Mouse (Mus musculus): ENCODE data around the gene Olfr1107. TPM values are rescaled to one million over a fixed set of nuclear protein-coding genes. Genes with fewer than 3 reads are reported as not detected.

The Olfr1107 gene
- polyA plus RNA-seq (2015; fragmentation: Nextera tagmentation; extraction: Ambion mirVana), result not detected in 2 replicates

GRCm38 (mm10) chr2:87075717-87076116, at the start of gene Olfr1107:
Gene Olfr1107, minus strand, starts transcription at chr2:87075817.

GRCm38 (mm10) chr2:87114467-87114866, 38.9 kb upstream of the Olfr1107 start, which contains the start of gene Olfr259:
Gene Olfr259, minus strand, starts transcription at chr2:87114567.

GRCm38 (mm10) chr2:87095908-87096307, 20.3 kb upstream of the Olfr1107 start, which contains the start of gene Olfr1109:
Gene Olfr1109, minus strand, starts transcription at chr2:87096008.

GRCm38 (mm10) chr2:87052173-87052572, 23.4 kb downstream of the Olfr1107 start, which contains the start of gene Olfr1106:
Gene Olfr1106, minus strand, starts transcription at chr2:87052273.

GRCm38 (mm10) chr2:87036431-87036830, 39.2 kb downstream of the Olfr1107 start, which contains the start of gene Olfr1105:
Gene Olfr1105, minus strand, starts transcription at chr2:87036531.

GRCm38 (mm10) chr2:87026980-87027379, 48.6 kb downstream of the Olfr1107 start, which contains the start of gene Olfr1104:
Gene Olfr1104, minus strand, starts transcription at chr2:87027080.

Other genes with a start within 250 kb of the Olfr1107 start
- gene Olfr1095, start 224.1 kb downstream of the Olfr1107 start, polyA plus RNA-seq (2015; fragmentation: Nextera tagmentation; extraction: Ambion mirVana), result not detected in 2 replicates
- gene Gm13723, start 201.0 kb downstream of the Olfr1107 start, polyA plus RNA-seq (2015; fragmentation: Nextera tagmentation; extraction: Ambion mirVana), result not detected in 2 replicates
- gene Olfr1097, start 183.6 kb downstream of the Olfr1107 start, polyA plus RNA-seq (2015; fragmentation: Nextera tagmentation; extraction: Ambion mirVana), result not detected in 2 replicates
- gene Olfr1098, start 151.3 kb downstream of the Olfr1107 start, polyA plus RNA-seq (2015; fragmentation: Nextera tagmentation; extraction: Ambion mirVana), result not detected in 2 replicates
- gene Olfr1099, start 115.1 kb downstream of the Olfr1107 start, polyA plus RNA-seq (2015; fragmentation: Nextera tagmentation; extraction: Ambion mirVana), result not detected in 2 replicates
- gene Olfr1100, start 95.9 kb downstream of the Olfr1107 start, polyA plus RNA-seq (2015; fragmentation: Nextera tagmentation; extraction: Ambion mirVana), result not detected in 2 replicates
- gene Olfr1101, start 84.6 kb downstream of the Olfr1107 start, polyA plus RNA-seq (2015; fragmentation: Nextera tagmentation; extraction: Ambion mirVana), result not detected in 2 replicates
- gene Olfr1102, start 77.4 kb downstream of the Olfr1107 start, polyA plus RNA-seq (2015; fragmentation: Nextera tagmentation; extraction: Ambion mirVana), result not detected in 2 replicates
- not detected in 2 replicates for gene Olfr1104, start 48.7 kb downstream of the Olfr1107 start, polyA plus RNA-seq (2015; fragmentation: Nextera tagmentation; extraction: Ambion mirVana)
- not detected in 2 replicates for gene Olfr1105, start 39.3 kb downstream of the Olfr1107 start, polyA plus RNA-seq (2015; fragmentation: Nextera tagmentation; extraction: Ambion mirVana)
- gene Olfr1106, start 23.5 kb downstream of the Olfr1107 start, polyA plus RNA-seq (2015; fragmentation: Nextera tagmentation; extraction: Ambion mirVana), result not detected in 2 replicates
- not detected in 2 replicates for gene Olfr1109, start 20.2 kb upstream of the Olfr1107 start, polyA plus RNA-seq (2015; fragmentation: Nextera tagmentation; extraction: Ambion mirVana)
- gene Olfr259, start 38.8 kb upstream of the Olfr1107 start, polyA plus RNA-seq (2015; fragmentation: Nextera tagmentation; extraction: Ambion mirVana), result not detected in 2 replicates
- not detected in 2 replicates for gene Olfr1110, start 64.5 kb upstream of the Olfr1107 start, polyA plus RNA-seq (2015; fragmentation: Nextera tagmentation; extraction: Ambion mirVana)
- not detected in 2 replicates for gene Olfr1111, start 76.8 kb upstream of the Olfr1107 start, polyA plus RNA-seq (2015; fragmentation: Nextera tagmentation; extraction: Ambion mirVana)
- gene Olfr1112, start 112.0 kb upstream of the Olfr1107 start, polyA plus RNA-seq (2015; fragmentation: Nextera tagmentation; extraction: Ambion mirVana), result not detected in 2 replicates
- not detected in 2 replicates for gene Olfr1113, start 133.2 kb upstream of the Olfr1107 start, polyA plus RNA-seq (2015; fragmentation: Nextera tagmentation; extraction: Ambion mirVana)
- gene Olfr1115, start 172.2 kb upstream of the Olfr1107 start, polyA plus RNA-seq (2015; fragmentation: Nextera tagmentation; extraction: Ambion mirVana), result not detected in 2 replicates
- gene Olfr1116, start 191.7 kb upstream of the Olfr1107 start, polyA plus RNA-seq (2015; fragmentation: Nextera tagmentation; extraction: Ambion mirVana), result not detected in 2 replicates
- gene Olfr1118, start 231.8 kb upstream of the Olfr1107 start, polyA plus RNA-seq (2015; fragmentation: Nextera tagmentation; extraction: Ambion mirVana), result not detected in 2 replicates

Measured in neural tube, postnatal 0 days (tissue).